ENCODE assay signal across 8 mouse cellular contexts in the genomic region with DNA sequence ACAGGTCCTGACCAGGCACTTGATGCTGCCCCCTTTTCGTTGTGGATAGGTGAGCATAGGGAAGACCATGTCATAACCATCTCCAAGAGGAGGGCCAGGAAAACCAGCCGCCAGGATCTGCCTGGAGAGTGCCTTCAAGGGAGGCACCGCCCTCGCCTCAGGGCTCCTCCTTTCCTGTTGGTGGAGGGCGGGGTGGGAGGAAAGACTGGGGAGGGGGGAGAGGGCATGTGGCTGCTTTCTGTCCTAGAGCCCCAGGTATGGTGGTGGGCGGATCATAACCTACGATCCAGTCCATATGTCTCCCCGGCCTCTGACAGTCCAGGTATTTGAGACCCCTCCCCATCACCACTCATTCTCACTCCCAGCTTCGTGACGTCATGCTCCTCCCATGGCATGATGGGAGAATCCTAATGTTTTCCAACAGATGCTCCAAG. TPM values are rescaled to one million over a fixed set of nuclear protein-coding genes. Genes with fewer than 3 reads are reported as not detected.
DNase-seq lines count a peak whose midpoint lies in the region; ATAC-seq and TF ChIP-seq lines count a peak whose summit lies in the region.

No protein-coding gene starts in this region.

- peak overlapping the region; percentile 60 for H3K4me3 ChIP-seq in cerebellum, adult 2 months (replicated peaks; ENCODE audit: insufficient read depth, low read depth, low read length)
- peak overlapping the region; percentile 35; the same call in 1 of the 2 replicates for H3K4me3 ChIP-seq in embryonic facial prominence, embryonic 14.5 days (ENCODE audit: low read depth, low read length)
- H3K4me3 ChIP-seq in intestine, postnatal 0 days (ENCODE audit: low read depth, low read length) = peak overlapping the region; percentile 1; the same call in 1 of the 2 replicates
- H3K4me3 ChIP-seq in midbrain, embryonic 11.5 days (ENCODE audit: low read depth, low read length) = peak overlapping the region; percentile 58

- H3K9me3 ChIP-seq in embryonic facial prominence, embryonic 14.5 days (ENCODE audit: control insufficient read depth, low read length) = no peaks in the 10 kb centered on the region
- H3K9me3 ChIP-seq in intestine, postnatal 0 days (ENCODE audit: control insufficient read depth) = no peaks in the 10 kb centered on the region
- H3K9me3 ChIP-seq in midbrain, embryonic 11.5 days (ENCODE audit: control insufficient read depth, low read length) = no peaks in the 10 kb centered on the region

- H3K27ac ChIP-seq in cerebellum, adult 2 months (ENCODE audit: insufficient read depth, low read length) = peak overlapping the region; percentile 28
- no peak overlapping the region for H3K27ac ChIP-seq in embryonic facial prominence, embryonic 14.5 days (replicated peaks; ENCODE audit: low read depth, low read length)
- H3K27ac ChIP-seq in intestine, postnatal 0 days (ENCODE audit: low read depth, low read length) = no peak overlapping the region
- no peak overlapping the region for H3K27ac ChIP-seq in midbrain, embryonic 11.5 days (ENCODE audit: low read depth, low read length)

- peak overlapping the region; percentile 57 for H3K4me2 ChIP-seq in embryonic facial prominence, embryonic 14.5 days (ENCODE audit: low read depth, low read length)
- H3K4me2 ChIP-seq in intestine, postnatal 0 days (replicated peaks; ENCODE audit: low read depth) = no peak overlapping the region
- peak overlapping the region; percentile 96 for H3K4me2 ChIP-seq in midbrain, embryonic 11.5 days

- no peaks in the 10 kb centered on the region for H3K36me3 ChIP-seq in embryonic facial prominence, embryonic 14.5 days (ENCODE audit: control insufficient read depth, insufficient read depth, low read length)
- H3K36me3 ChIP-seq in intestine, postnatal 0 days (ENCODE audit: control insufficient read depth, insufficient read depth) = no peaks in the 10 kb centered on the region
- H3K36me3 ChIP-seq in midbrain, embryonic 11.5 days (ENCODE audit: control insufficient read depth, insufficient read depth, low read length) = no peaks in the 10 kb centered on the region

- no peak overlapping the region for H3K9ac ChIP-seq in embryonic facial prominence, embryonic 14.5 days (ENCODE audit: low read depth, low read length)
- no peak overlapping the region for H3K9ac ChIP-seq in intestine, postnatal 0 days (ENCODE audit: low read depth, low read length)
- peak overlapping the region; percentile 89; the same call in 1 of the 2 replicates for H3K9ac ChIP-seq in midbrain, embryonic 11.5 days (ENCODE audit: low read length)

- peaks cover 59% of the 10 kb centered on the region for H3K4me1 ChIP-seq in cerebellum, adult 2 months (ENCODE audit: control insufficient read depth, insufficient read depth, low read length)
- 0 out of 2 replicates have a peak, but pooled peaks cover 3% of the 10 kb centered on the region for H3K4me1 ChIP-seq in embryonic facial prominence, embryonic 14.5 days (ENCODE audit: control insufficient read depth, insufficient read depth, low read length)
- H3K4me1 ChIP-seq in intestine, postnatal 0 days (replicated peaks; ENCODE audit: control insufficient read depth, insufficient read depth, low read length) = no peaks in the 10 kb centered on the region
- peaks cover 8% of the 10 kb centered on the region for H3K4me1 ChIP-seq in midbrain, embryonic 11.5 days (ENCODE audit: control insufficient read depth, insufficient read depth, low read length)

- TF ChIP-seq POLR2A in cerebellum, adult 2 months (IDR thresholded peaks at IDR 0.05; ENCODE audit: borderline replicate concordance, insufficient read depth, low read length) = no peak

- 0 out of 2 replicates have a peak, but pooled peaks have one; percentile 13 for ATAC-seq in embryonic facial prominence, embryonic 14.5 days (ENCODE audit: low read depth)
- no peak for ATAC-seq in intestine, postnatal 0 days
- peak; percentile 77 for ATAC-seq in midbrain, embryonic 11.5 days (ENCODE audit: low FRiP score)

- DNase-seq in cerebellum, adult 2 months = peak; percentile 66 to 67
- no peak for DNase-seq in embryonic facial prominence, embryonic 14.5 days (ENCODE audit: low spot score)
- peak; percentile 92 for DNase-seq in midbrain, embryonic 11.5 days (ENCODE audit: low spot score, missing footprints)
- no peak for DNase-seq in testis, postnatal 10 days (ENCODE audit: low spot score)
- DNase-seq in T-cell, adult 2 months (ENCODE audit: low spot score) = no peak
- DNase-seq in lung, adult 18-20 months = no peak
- no peak for DNase-seq in Muller cell, postnatal 12 days (ENCODE audit: inconsistent ontology term)

- 4% methylated on average over 10 of the region's 10 CpGs for WGBS in cerebellum, adult 2 months
- WGBS in embryonic facial prominence, embryonic 14.5 days = 0% methylated on average over 9 of the region's 10 CpGs
- WGBS in intestine, postnatal 0 days = 8% methylated on average over 9 of the region's 10 CpGs
- 0% methylated on average over 10 of the region's 10 CpGs for WGBS in midbrain, embryonic 11.5 days

- H3K27me3 ChIP-seq in cerebellum, adult 2 months (ENCODE audit: control insufficient read depth, insufficient read depth, low read length) = no peaks in the 10 kb centered on the region
- H3K27me3 ChIP-seq in embryonic facial prominence, embryonic 14.5 days (replicated peaks; ENCODE audit: control insufficient read depth, insufficient read depth, low read length) = peaks cover 34% of the 10 kb centered on the region
- peaks cover 19% of the 10 kb centered on the region for H3K27me3 ChIP-seq in intestine, postnatal 0 days (replicated peaks; ENCODE audit: control insufficient read depth, insufficient read depth, low read length)
- peaks cover 3% of the 10 kb centered on the region for H3K27me3 ChIP-seq in midbrain, embryonic 11.5 days (ENCODE audit: control insufficient read depth, insufficient read depth, low read length)

- no peak for TF ChIP-seq CTCF in cerebellum, adult 2 months (IDR thresholded peaks at IDR 0.05; ENCODE audit: borderline replicate concordance, insufficient read depth, low read depth, low read length)
- TF ChIP-seq CTCF in intestine, postnatal 0 days (IDR thresholded peaks at IDR 0.05; ENCODE audit: low read depth) = no peak

RNA-seq across cellular contexts. Expression of gene Phactr3, which starts 22.7 kb away (rescaled TPM):
- 75.5 and 79.8 TPM in 2 replicates for polyA plus RNA-seq in cerebellum, adult 2 months (2012; rRNA removed)
- 1.8 and 2.1 TPM in 2 replicates for polyA plus RNA-seq in embryonic facial prominence, embryonic 14.5 days (2014; fragmentation: Nextera tagmentation; extraction: Ambion mirVana)
- polyA plus RNA-seq in intestine, postnatal 0 days (2015; fragmentation: Nextera tagmentation; extraction: Ambion mirVana) = 2.2 and 2.3 TPM in 2 replicates
- 11.7 and 13.9 TPM in 2 replicates for polyA plus RNA-seq in midbrain, embryonic 11.5 days (2014; fragmentation: Nextera tagmentation; extraction: Ambion mirVana)

Comparison
In these comparisons a context has a peak if more than half of its experiments do, and no peak if none do; other contexts are left out.
1. DNase-seq: peak in cerebellum, adult 2 months (2 of 2) and midbrain, embryonic 11.5 days (single experiment); none in embryonic facial prominence, embryonic 14.5 days (single experiment), testis, postnatal 10 days (single experiment), T-cell, adult 2 months (single experiment), lung, adult 18-20 months (0 of 2) and Muller cell, postnatal 12 days (single experiment).
2. H3K4me3 ChIP-seq: peak in every context shown above with its lines; median percentile 60 in cerebellum, adult 2 months; 58 in midbrain, embryonic 11.5 days; 35 in embryonic facial prominence, embryonic 14.5 days; 1 in intestine, postnatal 0 days.